Mouse (Mus musculus): Measurements from ENCODE around the gene Mefv. TPM values are rescaled to one million over a fixed set of nuclear protein-coding genes. Genes with fewer than 3 reads are reported as not detected.
A peak's percentile ranks its signal among the peaks of the same experiment; 100 is the strongest.
"Not testable (repeated sequence)": the region's sequence is repeated elsewhere in the genome, so short reads cannot be mapped to it uniquely, and the experiment has no call there.

Gene Mefv
- total RNA-seq (2022): not detected

- DNase-seq (ENCODE audit: low spot score in 2 of 2): no peak
Measured at GRCm38 (mm10) chr16:3717980-3718379, at the start of gene Mefv. Gene Mefv, minus strand, starts transcription at chr16:3718097.

GRCm38 (mm10) chr16:3748976-3749375 lies 31.1 kb upstream of the Mefv start:
- DNase-seq (ENCODE audit: low spot score in 2 of 2): no peak

DNA sequence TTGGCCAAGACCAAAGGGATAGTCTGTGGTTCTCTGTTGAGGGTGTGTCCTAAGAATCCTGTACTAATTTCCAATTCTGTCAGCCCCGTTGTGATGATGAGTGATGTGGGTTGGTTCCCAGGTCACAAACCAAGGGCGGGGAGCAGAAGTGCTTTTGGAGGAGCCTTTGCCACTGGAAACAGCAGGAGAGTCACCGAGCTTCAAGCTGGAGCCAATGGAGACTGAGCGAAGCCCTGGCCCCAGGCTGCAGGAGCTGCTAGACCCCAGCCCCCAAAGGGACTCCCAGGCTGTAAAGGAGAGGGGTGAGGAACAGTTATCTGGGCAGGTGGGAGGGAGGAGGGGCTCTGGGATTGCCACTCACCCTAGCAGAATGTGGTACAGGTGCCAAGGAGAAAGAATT lies 27.8 kb upstream of the Mefv start:
- no peak for DNase-seq (ENCODE audit: low spot score in 2 of 2)

DNA sequence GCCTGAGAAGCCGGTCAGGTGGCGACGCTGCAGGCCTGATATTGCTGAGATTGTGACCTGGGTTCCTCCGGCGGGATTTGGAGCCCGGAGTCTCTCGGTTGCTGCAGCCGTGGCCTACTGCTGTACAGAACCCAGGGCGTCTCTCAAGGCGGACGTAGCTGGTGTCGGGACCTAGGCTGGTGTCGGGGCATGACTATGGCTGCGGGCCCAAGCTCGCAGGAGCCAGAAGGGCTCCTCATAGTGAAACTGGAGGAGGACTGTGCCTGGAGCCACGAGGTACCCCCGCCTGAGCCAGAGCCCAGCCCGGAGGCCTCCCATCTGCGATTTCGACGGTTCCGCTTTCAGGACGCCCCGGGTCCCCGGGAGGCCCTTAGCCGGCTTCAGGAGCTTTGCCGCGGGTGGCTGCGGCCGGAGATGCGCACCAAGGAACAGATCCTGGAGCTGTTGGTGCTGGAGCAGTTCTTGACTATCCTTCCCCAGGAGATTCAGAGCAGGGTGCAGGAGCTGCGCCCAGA lies 26.3 kb upstream of the Mefv start:
- DNase-seq (ENCODE audit: low spot score in 2 of 2): no peak

- DNase-seq (ENCODE audit: low spot score in 2 of 2): peak; percentile 93 to 95
Measured at GRCm38 (mm10) chr16:3743503-3744185, 25.7 kb upstream of the Mefv start, which contains the start of gene Zfp263. Gene Zfp263, plus strand, starts transcription at chr16:3744093.

- no peak for DNase-seq (ENCODE audit: low spot score in 2 of 2)
Measured at GRCm38 (mm10) chr16:3742466-3742865, 24.6 kb upstream of the Mefv start.

DNA sequence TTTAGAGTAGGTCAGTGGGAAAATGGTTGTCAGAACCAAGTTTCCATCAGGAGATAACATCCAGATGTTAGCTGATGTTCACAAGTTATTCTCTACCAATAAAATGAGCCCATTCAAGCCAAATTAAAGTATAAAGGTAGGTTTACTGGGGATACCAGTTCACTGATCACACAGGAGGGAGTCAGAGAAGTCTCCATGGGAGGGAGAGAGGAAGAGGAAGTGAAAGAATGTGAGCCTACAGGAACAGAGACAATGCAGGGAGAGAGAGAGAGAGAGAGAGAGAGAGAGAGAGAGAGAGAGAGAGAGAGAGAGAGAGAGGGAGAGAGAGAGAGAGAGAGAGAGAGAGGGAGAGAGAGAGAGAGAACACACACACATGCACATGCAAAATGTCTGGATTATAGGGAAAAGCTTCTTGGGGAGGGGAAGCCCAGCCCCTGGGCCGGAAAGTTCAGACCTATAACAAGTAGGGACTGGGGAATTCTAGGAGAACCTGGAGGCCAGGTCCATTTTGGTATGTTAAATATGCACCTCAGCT lies 15.4 kb upstream of the Mefv start:
- DNase-seq (ENCODE audit: low spot score in 2 of 2): no peak

DNA sequence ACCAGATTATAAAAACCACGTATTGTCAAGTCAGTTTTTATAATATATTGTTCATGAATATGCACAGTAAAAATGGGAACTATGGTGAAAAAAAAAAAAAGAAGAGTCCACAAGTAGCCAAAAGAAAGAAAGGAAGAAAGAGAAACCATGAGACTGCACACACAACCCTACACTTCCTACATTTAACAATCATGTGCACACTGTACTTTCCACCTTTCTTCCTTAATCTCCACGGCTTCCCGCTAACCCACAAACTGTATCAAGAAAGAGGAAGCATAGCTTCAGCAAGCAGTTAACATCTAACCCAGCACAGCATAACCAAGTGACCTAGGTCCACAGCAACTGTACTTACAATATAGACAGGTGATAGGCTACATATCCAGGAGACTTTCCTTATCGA lies 14.7 kb upstream of the Mefv start:
- no peak for DNase-seq (ENCODE audit: low spot score in 2 of 2)

DNA sequence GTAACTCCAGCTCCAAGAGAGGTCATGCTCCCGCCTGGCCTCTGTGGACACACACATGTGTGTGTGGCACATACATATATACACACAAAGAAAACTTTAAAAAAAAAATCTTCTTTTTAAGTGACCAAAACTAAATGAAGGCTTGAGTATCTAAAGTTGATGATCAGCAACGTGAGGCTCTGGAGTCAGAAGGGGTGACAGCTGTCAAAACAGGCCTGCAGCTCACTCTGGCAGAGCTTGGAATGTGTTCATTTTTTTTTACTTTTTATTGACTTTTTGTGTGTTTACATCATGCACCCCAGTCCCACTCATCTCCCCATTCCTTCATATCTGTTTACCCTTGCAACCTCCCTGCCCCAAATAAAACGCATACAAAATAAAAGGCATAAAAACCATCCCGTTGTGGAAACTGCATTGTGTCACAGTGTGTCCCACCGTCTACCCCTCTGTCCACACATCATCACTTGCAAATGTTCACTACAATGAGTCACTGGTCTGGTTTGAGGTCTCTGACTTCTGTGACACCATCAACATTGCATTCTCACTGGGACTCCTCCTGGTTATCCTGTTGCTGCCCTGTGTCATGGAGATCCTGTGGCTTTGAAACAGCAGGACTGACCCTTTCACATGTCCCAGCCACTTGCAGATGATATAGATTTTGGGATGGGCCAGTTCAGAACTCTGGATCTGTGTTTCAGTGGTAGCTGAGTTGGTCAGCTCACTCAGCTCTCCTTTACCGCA lies 10.3 kb upstream of the Mefv start:
- DNase-seq (ENCODE audit: low spot score in 2 of 2): no peak

DNA sequence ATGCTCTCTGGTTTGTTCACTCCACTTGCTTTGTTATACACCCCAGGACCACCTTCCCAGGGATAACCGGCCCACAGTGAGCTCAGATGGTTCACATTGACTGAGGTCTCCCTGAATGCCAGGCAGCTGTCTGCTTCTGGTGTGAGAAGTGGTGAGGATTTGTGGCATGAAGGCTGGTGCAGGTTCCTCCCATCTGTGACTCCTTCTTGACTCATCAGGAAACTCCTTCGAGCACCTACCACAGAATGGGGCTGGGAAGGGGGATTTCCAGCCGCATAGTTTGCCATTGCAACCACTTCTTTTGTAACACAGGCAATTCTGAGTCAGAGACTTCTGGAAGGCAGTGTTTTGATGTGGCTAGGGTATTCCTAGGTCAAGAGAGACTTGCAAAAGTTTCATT lies 5.3 kb upstream of the Mefv start:
- DNase-seq (ENCODE audit: low spot score in 2 of 2): no peak

GRCm38 (mm10) chr16:3714731-3715130 lies 3.2 kb downstream of the Mefv start:
- no peak for DNase-seq (ENCODE audit: low spot score in 2 of 2)

- DNase-seq (ENCODE audit: low spot score in 2 of 2): no peak
Measured at GRCm38 (mm10) chr16:3706680-3707079, 11.2 kb downstream of the Mefv start.

DNA sequence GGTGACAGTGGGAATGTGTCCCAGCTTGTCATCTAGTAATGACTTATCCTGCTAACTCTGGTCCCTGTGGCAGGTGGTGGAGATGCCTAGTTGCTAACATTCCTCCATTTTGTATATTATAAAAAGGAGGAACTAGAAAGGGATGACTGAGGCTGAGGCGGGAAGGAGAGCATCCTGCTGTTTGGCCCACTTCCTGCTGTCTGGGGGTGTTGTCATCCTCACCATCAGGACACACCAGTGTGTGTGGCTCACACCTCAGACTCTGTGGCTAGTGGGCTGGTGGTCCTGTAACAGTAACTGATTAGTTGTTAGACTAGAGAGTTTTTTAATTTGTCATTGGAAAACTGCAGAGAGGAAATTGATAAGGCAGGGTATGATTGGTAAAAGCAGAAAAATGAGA lies 17.0 kb downstream of the Mefv start:
- DNase-seq (ENCODE audit: low spot score in 2 of 2): no peak

DNA sequence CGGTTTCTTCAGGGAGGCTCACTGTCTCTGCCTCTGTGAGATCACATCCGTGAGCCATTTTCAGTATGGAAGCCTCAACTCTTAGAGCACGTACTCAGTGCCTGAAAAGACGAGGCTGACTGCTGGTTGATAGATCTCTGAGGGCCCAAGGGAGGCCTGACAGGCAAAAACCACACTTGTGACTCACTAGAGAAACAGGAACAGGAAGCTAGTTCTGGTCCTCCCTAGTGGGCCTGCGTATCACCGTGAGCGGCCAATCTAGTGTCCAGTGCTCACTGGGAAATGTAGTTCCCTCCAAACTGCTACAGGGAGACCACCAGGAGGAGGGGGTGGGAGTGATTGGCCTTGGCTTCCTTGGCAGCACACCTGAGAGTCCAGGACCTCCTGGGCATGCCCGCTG lies 18.6 kb downstream of the Mefv start:
- DNase-seq (ENCODE audit: low spot score in 2 of 2): no peak

DNA sequence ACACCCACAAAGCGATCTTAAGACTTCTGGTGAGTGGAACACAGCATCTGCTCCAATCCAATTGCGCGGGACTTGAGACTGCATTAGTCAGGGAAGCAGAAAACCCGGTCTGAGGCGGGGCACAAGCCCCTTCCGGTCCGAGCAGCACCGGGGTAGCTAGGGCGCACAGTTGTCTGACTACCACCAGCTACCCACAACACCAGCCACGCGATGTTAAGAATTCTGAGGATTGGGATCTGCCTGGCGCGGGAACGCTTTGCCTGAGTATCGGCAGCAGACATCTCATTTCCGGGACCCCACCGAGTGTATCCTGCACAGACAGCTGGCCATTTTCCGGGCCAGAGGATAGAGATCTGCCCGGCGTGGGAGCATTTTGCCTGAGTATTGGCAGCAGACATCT lies 28.3 kb downstream of the Mefv start:
- not testable (repeated sequence) for DNase-seq (ENCODE audit: low spot score in 2 of 2)

Other genes with a start within 250 kb of the Mefv start
- gene Olfr161, start 127.1 kb downstream of the Mefv start, total RNA-seq (2022): not detected
- gene Zfp263, start 26.0 kb upstream of the Mefv start, total RNA-seq (2022): 10 to 100 TPM; 19.0 to 21.0 (median 20.6) TPM
- gene Olfr15, start 112.8 kb upstream of the Mefv start, total RNA-seq (2022): not detected
- 1 to 10 TPM; 4.1 to 5.0 (median 4.3) TPM for gene Zfp174, start 129.2 kb upstream of the Mefv start, total RNA-seq (2022)
- gene Naa60, start 154.3 kb upstream of the Mefv start, total RNA-seq (2022): 100 to 1,000 TPM in 3 of 4 experiments, 10 to 100 TPM in 1; 96.9 to 125 (median 103) TPM
- gene Zfp597, start 166.5 kb upstream of the Mefv start, total RNA-seq (2022): 10 to 100 TPM; 21.3 to 29.5 (median 24.6) TPM
- gene Gm20695, start 166.6 kb upstream of the Mefv start, total RNA-seq (2022): under 1 TPM in 1 of 4 experiments, not detected in 3; 0.68 TPM
- gene 1700037C18Rik, start 190.6 kb upstream of the Mefv start, total RNA-seq (2022): 1 to 10 TPM; 5.4 to 9.3 (median 7.2) TPM
- gene Cluap1, start 190.7 kb upstream of the Mefv start, total RNA-seq (2022): 10 to 100 TPM; 29.9 to 33.1 (median 31.7) TPM

All from layer of hippocampus, adult 8-10 months (tissue).